Mouse (Mus musculus) liver, adult 2 months (tissue): ENCODE data around the gene Commd1.

Source experiments
- CTCF ChIP-seq: fragments of 200-500 bp; IDR thresholded peaks from 2 replicates; pipeline ENCODE4 v1.5.1; 2011; ENCODE audit warnings: low read depth, low read length, control low read depth
- POLR2A ChIP-seq: fragments of 200-500 bp; IDR thresholded peaks from 2 replicates; pipeline ENCODE4 v1.6.1; 2011; ENCODE audit warnings: low read length, control low read depth; ENCODE audit not compliant: insufficient read depth; ENCODE audit errors: extremely low read depth

- TF ChIP-seq POLR2A = no peak
- TF ChIP-seq CTCF = no peak
Measured at GRCm38 (mm10) chr11:22854571-22854970, 127.6 kb downstream of the Commd1 start.
